Comparison of ENCODE assay signal across 8 mouse cellular contexts in genomic region chr12:91589847-91590690, GRCm38 (mm10). TPM values are rescaled to one million over a fixed set of nuclear protein-coding genes. Genes with fewer than 3 reads are reported as not detected.
A peak's percentile ranks its signal among the peaks of the same experiment; 100 is the strongest.
DNase-seq lines count a peak whose midpoint lies in the region; ATAC-seq and TF ChIP-seq lines count a peak whose summit lies in the region.

TSS of gene Gtf2a1 (minus strand) at chr12:91590487.

- H3K4me2 ChIP-seq in lung, postnatal 0 days (replicated peaks; ENCODE audit: low read depth, low read length) = peak within 1 kb of the TSS; percentile 65

- peak; percentile 73 for ATAC-seq in frontal cortex, adult (ENCODE audit: low TSS enrichment)
- peak; percentile 86 for ATAC-seq in lung, postnatal 0 days

- H3K4me3 ChIP-seq in hindbrain, embryonic 10.5 days = peak within 1 kb of the TSS; percentile 89
- peak within 1 kb of the TSS; percentile 85 for H3K4me3 ChIP-seq in lung, postnatal 0 days (ENCODE audit: low read depth, low read length)

- WGBS in hindbrain, embryonic 10.5 days = under 1% methylated on average over 98 of the region's 99 CpGs
- WGBS in lung, postnatal 0 days = under 1% methylated on average over 57 of the region's 99 CpGs

- peaks cover 18% of the 10 kb centered on the region for H3K4me1 ChIP-seq in hindbrain, embryonic 10.5 days (replicated peaks)
- peaks cover 13% of the 10 kb centered on the region; the same call in 1 of the 2 replicates for H3K4me1 ChIP-seq in lung, postnatal 0 days (ENCODE audit: insufficient read depth, low read depth, low read length)

- peak within 1 kb of the TSS; percentile 96 for H3K9ac ChIP-seq in lung, postnatal 0 days (replicated peaks; ENCODE audit: low read depth)

- H3K36me3 ChIP-seq in hindbrain, embryonic 10.5 days = peaks cover 15% of the 10 kb centered on the region
- H3K36me3 ChIP-seq in lung, postnatal 0 days (ENCODE audit: insufficient read depth, low read length) = no peaks in the 10 kb centered on the region

- peak within 1 kb of the TSS; percentile 100 for H3K27ac ChIP-seq in hindbrain, embryonic 10.5 days
- peak within 1 kb of the TSS; percentile 100 for H3K27ac ChIP-seq in lung, postnatal 0 days (ENCODE audit: low read length)

- TF ChIP-seq EP300 in lung, postnatal 0 days (IDR thresholded peaks at IDR 0.05) = no peak

- DNase-seq in MEL-GATA-1-ER (ENCODE audit: extremely low read depth, low read depth) = peak; percentile 75
- peak; percentile 96 for DNase-seq in cerebellum, adult 8-10 months
- DNase-seq in hindbrain, embryonic 10.5 days (ENCODE audit: low spot score) = peak; percentile 96
- DNase-seq in layer of hippocampus, adult 9-11 months = peak; percentile 93
- DNase-seq in lung, postnatal 0 days (ENCODE audit: low spot score) = peak; percentile 97
- peak; percentile 94 for DNase-seq in ovary, postnatal 14 days (ENCODE audit: low spot score)
- peak; percentile 96 for DNase-seq in thymus, postnatal 14 days

- 0 out of 2 replicates have a peak, but pooled peaks have one; percentile 10 for TF ChIP-seq CTCF in lung, postnatal 0 days (IDR thresholded peaks at IDR 0.05)

- H3K9me3 ChIP-seq in hindbrain, embryonic 10.5 days = no peaks in the 10 kb centered on the region
- H3K9me3 ChIP-seq in lung, postnatal 0 days (ENCODE audit: low read length) = no peaks in the 10 kb centered on the region

- H3K27me3 ChIP-seq in hindbrain, embryonic 10.5 days (ENCODE audit: insufficient read depth, poor library complexity, severe bottlenecking) = no peaks in the 10 kb centered on the region
- no peaks in the 10 kb centered on the region for H3K27me3 ChIP-seq in lung, postnatal 0 days (replicated peaks; ENCODE audit: insufficient read depth, low read length)

RNA-seq across cellular contexts. Expression of gene Gtf2a1, which starts in this region (rescaled TPM):
- 61.5 and 62.8 TPM in 2 replicates for polyA plus RNA-seq in hindbrain, embryonic 10.5 days (2016; fragmentation: Nextera tagmentation; extraction: Ambion mirVana)
- polyA plus RNA-seq in lung, postnatal 0 days (2015; fragmentation: Nextera tagmentation; extraction: Ambion mirVana) = 25.0 and 30.3 TPM in 2 replicates

Comparison
In these comparisons a context has a peak if more than half of its experiments do, and no peak if none do; other contexts are left out.
1. Peak in every context shown above with its lines: DNase-seq, ATAC-seq, H3K4me3 ChIP-seq and H3K27ac ChIP-seq.